Mouse (Mus musculus): ENCODE data around the gene Wdr66. TPM values are rescaled to one million over a fixed set of nuclear protein-coding genes. Genes with fewer than 3 reads are reported as not detected.

The Wdr66 gene
- total and polyA plus RNA-seq, 3 experiments, result 0.21 to 0.34 (median 0.21) TPM

GRCm38 (mm10) chr5:123294653-123295052 is 42.8 kb downstream of the Wdr66 start:
- Histone ChIP-seq H3K9ac (ENCODE audit: insufficient read depth, low read depth) (no peak overlapping the region), H3K36me3 (replicated peaks in 1 of 2; ENCODE audit: control insufficient read depth in 1 of 2, insufficient read depth in 1 of 2, low read length in 1 of 2) (no peaks in the 10 kb centered on the region), H3K4me3 (replicated peaks in 1 of 3; ENCODE audit: low read depth in 2 of 3, low read length in 2 of 3, poor library complexity in 1 of 3) (no peak overlapping the region), H3K9me3 (replicated peaks; ENCODE audit: low read length) (no peaks in the 10 kb centered on the region), H3K4me2 (ENCODE audit: insufficient read depth, low read depth, poor library complexity, severe bottlenecking) (no peak overlapping the region), H3K27ac (ENCODE audit: insufficient read depth, low read depth) (no peak overlapping the region), H3K79me2 (replicated peaks; ENCODE audit: control insufficient read depth, extremely low read depth, insufficient read depth, poor library complexity, severe bottlenecking) (no peaks in the 10 kb centered on the region), H3K4me1 (ENCODE audit: control insufficient read depth in 1 of 2, insufficient read depth in 2 of 2) (no peaks in the 10 kb centered on the region), H3K27me3 (replicated peaks) (no peaks in the 10 kb centered on the region)
- TF ChIP-seq ETS1 (conservative IDR thresholded peaks at IDR 0.05; ENCODE audit: low read depth, low read length) (no peak), CHD1 (IDR thresholded peaks at IDR 0.05; ENCODE audit: low read depth, low read length) (no peak), ZMIZ1 (IDR thresholded peaks at IDR 0.05; ENCODE audit: low read depth, low read length) (no peak), CHD2 (IDR thresholded peaks at IDR 0.05; ENCODE audit: low read length) (no peak), RCOR1 (conservative IDR thresholded peaks at IDR 0.05; ENCODE audit: low read depth, low read length) (no peak), ZNF384 (IDR thresholded peaks at IDR 0.05; ENCODE audit: low read depth, low read length) (no peak), HCFC1 (IDR thresholded peaks at IDR 0.05; ENCODE audit: low read depth, low read length) (no peak), CTCF (conservative IDR thresholded peaks at IDR 0.05 in 1 of 2, IDR thresholded peaks at IDR 0.05 in 1 of 2; ENCODE audit: low read depth in 2 of 2, low read length in 2 of 2) (no peak), GABPA (IDR thresholded peaks at IDR 0.05; ENCODE audit: insufficient replicate concordance, low read depth, low read length) (no peak), ELF1 (IDR thresholded peaks at IDR 0.05; ENCODE audit: low read depth, low read length) (no peak), UBTF (IDR thresholded peaks at IDR 0.05; ENCODE audit: low read depth, low read length) (no peak), ZC3H11A (IDR thresholded peaks at IDR 0.05; ENCODE audit: low read depth, low read length) (no peak), MAZ (IDR thresholded peaks at IDR 0.05; ENCODE audit: low read depth, low read length) (no peak), USF1 (IDR thresholded peaks at IDR 0.05; ENCODE audit: low read depth, low read length) (no peak), NRF1 (IDR thresholded peaks at IDR 0.05; ENCODE audit: low read depth, low read length) (no peak), BHLHE40 (IDR thresholded peaks at IDR 0.05; ENCODE audit: low read depth, low read length) (no peak), MYC (IDR thresholded peaks at IDR 0.05; ENCODE audit: low read depth, low read length) (no peak), E2F4 (IDR thresholded peaks at IDR 0.05; ENCODE audit: insufficient replicate concordance, low read depth, low read length) (no peak), IRF4 (IDR thresholded peaks at IDR 0.05; ENCODE audit: low read depth, low read length) (no peak), MAFK (IDR thresholded peaks at IDR 0.05; ENCODE audit: insufficient replicate concordance, low read length) (no peak)
- DNase-seq (ENCODE audit: extremely low read depth), result no peak
- in situ Hi-C loops (cut with MboI; ENCODE audit: low pct_ligation_motif_present, low pct_unique_long_range_greater_than_20kb, low sequenced_read_pairs), result no loop called here
- dilution Hi-C loops (cut with MboI; ENCODE audit: extremely low pct_ligation_motif_present, extremely low pct_unique_long_range_greater_than_20kb, low sequenced_read_pairs), result no loop called here

- no peak overlapping the region for H3K4me2 ChIP-seq (ENCODE audit: insufficient read depth, low read depth, poor library complexity, severe bottlenecking)
- dilution Hi-C loops (cut with MboI; ENCODE audit: extremely low pct_ligation_motif_present, extremely low pct_unique_long_range_greater_than_20kb, low sequenced_read_pairs), result no loop called here
- H3K9me3 ChIP-seq (replicated peaks; ENCODE audit: low read length), result no peaks in the 10 kb centered on the region
- no peak overlapping the region for H3K27ac ChIP-seq (ENCODE audit: insufficient read depth, low read depth)
- in situ Hi-C loops (cut with MboI; ENCODE audit: low pct_ligation_motif_present, low pct_unique_long_range_greater_than_20kb, low sequenced_read_pairs), result no loop called here
- H3K4me3 ChIP-seq (replicated peaks in 1 of 3; ENCODE audit: low read depth in 2 of 3, low read length in 2 of 3, poor library complexity in 1 of 3), result no peak overlapping the region
- no peak overlapping the region for H3K9ac ChIP-seq (ENCODE audit: insufficient read depth, low read depth)
- TF ChIP-seq SMC3 (IDR thresholded peaks at IDR 0.05; ENCODE audit: low read depth, low read length), result peak; percentile 54
- no peak for TF ChIP-seq MEF2A (IDR thresholded peaks at IDR 0.05; ENCODE audit: borderline replicate concordance, low read depth, low read length)
- TF ChIP-seq BHLHE40 (IDR thresholded peaks at IDR 0.05; ENCODE audit: low read depth, low read length), result no peak
- TF ChIP-seq RAD21 (IDR thresholded peaks at IDR 0.05; ENCODE audit: low read depth, low read length), result peak; percentile 43
- TF ChIP-seq CTCF (conservative IDR thresholded peaks at IDR 0.05 in 1 of 2, IDR thresholded peaks at IDR 0.05 in 1 of 2; ENCODE audit: low read depth in 2 of 2, low read length in 2 of 2), result peak in 1 of 2 experiments; percentile 66; a peak in 3 of 4 replicates
- TF ChIP-seq ETS1 (conservative IDR thresholded peaks at IDR 0.05; ENCODE audit: low read depth, low read length), result no peak
- TF ChIP-seq CHD2 (IDR thresholded peaks at IDR 0.05; ENCODE audit: low read length), result no peak
- DNase-seq (ENCODE audit: extremely low read depth), result no peak
- no peaks in the 10 kb centered on the region for H3K27me3 ChIP-seq (replicated peaks)
- no peaks in the 10 kb centered on the region for H3K79me2 ChIP-seq (replicated peaks; ENCODE audit: control insufficient read depth, extremely low read depth, insufficient read depth, poor library complexity, severe bottlenecking)
- no peaks in the 10 kb centered on the region for H3K4me1 ChIP-seq (ENCODE audit: control insufficient read depth in 1 of 2, insufficient read depth in 2 of 2)
- no peaks in the 10 kb centered on the region for H3K36me3 ChIP-seq (replicated peaks in 1 of 2; ENCODE audit: control insufficient read depth in 1 of 2, insufficient read depth in 1 of 2, low read length in 1 of 2)
Observed at GRCm38 (mm10) chr5:123296224-123296806, 44.4 kb downstream of the Wdr66 start.

Measured in CH12.LX (cell line).